Mouse (Mus musculus): Measurements from ENCODE around the gene Hint1. TPM values are rescaled to one million over a fixed set of nuclear protein-coding genes. Genes with fewer than 3 reads are reported as not detected.

Gene Hint1
- polyA plus RNA-seq, 1 experiment from 2014 or later, result 526 TPM

- H3K27ac ChIP-seq (replicated peaks), result no peak overlapping the region
- H3K27me3 ChIP-seq, result no peaks in the 10 kb centered on the region
- H3K4me3 ChIP-seq (replicated peaks), result no peak overlapping the region
- no peaks in the 10 kb centered on the region for H3K36me3 ChIP-seq
- H3K4me1 ChIP-seq, result peaks cover 11% of the 10 kb centered on the region
- no peak overlapping the region for H3K9ac ChIP-seq
- no peak for ATAC-seq (ENCODE audit: insufficient number of reproducible peaks, low FRiP score, low TSS enrichment, low read depth)
- WGBS, result 72% methylated on average over 4 of the region's 4 CpGs
- no peak overlapping the region for H3K4me2 ChIP-seq (replicated peaks)
- no peaks in the 10 kb centered on the region for H3K9me3 ChIP-seq (replicated peaks)
These were observed 33.5 kb downstream of the Hint1 start for GRCm38 (mm10) chr11:54899657-54900056.

GRCm38 (mm10) chr11:54902333-54903323 lies 36.4 kb downstream of the Hint1 start, which contains the start of gene Gpx3:
Gene Gpx3, plus strand, starts transcription at chr11:54902453.
- 14% methylated on average over 45 of the region's 45 CpGs for WGBS
- ATAC-seq (ENCODE audit: insufficient number of reproducible peaks, low FRiP score, low TSS enrichment, low read depth), result peak; percentile 75; the same call in 1 of the 2 replicates
- peak within 1 kb of the TSS; percentile 50 for H3K4me3 ChIP-seq (replicated peaks)
- peaks cover 11% of the 10 kb centered on the region for H3K4me1 ChIP-seq
- H3K4me2 ChIP-seq (replicated peaks), result peak within 1 kb of the TSS; percentile 94
- H3K9ac ChIP-seq, result peak within 1 kb of the TSS; percentile 47
- no peak within 1 kb of the TSS for H3K27ac ChIP-seq (replicated peaks)
- no peaks in the 10 kb centered on the region for H3K9me3 ChIP-seq (replicated peaks)
- no peaks in the 10 kb centered on the region for H3K36me3 ChIP-seq
- no peaks in the 10 kb centered on the region for H3K27me3 ChIP-seq

DNA sequence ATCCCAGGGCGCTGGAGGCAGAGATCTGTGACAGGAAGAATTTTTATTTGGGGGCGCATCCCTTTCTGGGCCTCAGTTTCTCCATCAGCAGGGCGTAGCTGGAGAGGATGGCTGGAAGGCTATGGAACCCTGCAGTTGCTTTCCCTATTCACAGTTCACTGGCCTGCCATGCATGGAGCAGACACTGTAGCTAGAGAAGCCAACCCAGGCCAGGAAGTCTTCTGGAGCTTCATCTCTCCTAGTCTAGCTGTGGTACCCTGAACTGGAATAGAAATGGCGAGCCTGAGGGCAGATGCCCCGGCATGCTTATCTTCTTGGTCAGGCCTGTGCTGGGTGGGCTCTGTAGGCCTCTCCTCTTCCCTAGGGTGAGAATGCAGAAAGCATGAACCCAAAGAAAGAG lies 37.2 kb downstream of the Hint1 start:
- Histone ChIP-seq H3K4me2 (replicated peaks) (peak overlapping the region; percentile 94), H3K36me3 (no peaks in the 10 kb centered on the region), H3K9ac (no peak overlapping the region), H3K9me3 (replicated peaks) (no peaks in the 10 kb centered on the region), H3K27me3 (no peaks in the 10 kb centered on the region), H3K27ac (replicated peaks) (no peak overlapping the region), H3K4me3 (replicated peaks) (peak overlapping the region; percentile 50), H3K4me1 (peaks cover 11% of the 10 kb centered on the region)
- ATAC-seq (ENCODE audit: insufficient number of reproducible peaks, low FRiP score, low TSS enrichment, low read depth), result no peak
- 70% methylated on average over 5 of the region's 5 CpGs for WGBS

- Histone ChIP-seq H3K4me3 (replicated peaks) (no peak overlapping the region), H3K9me3 (replicated peaks) (no peaks in the 10 kb centered on the region), H3K27ac (replicated peaks) (no peak overlapping the region), H3K4me1 (peaks cover 11% of the 10 kb centered on the region), H3K27me3 (no peaks in the 10 kb centered on the region), H3K36me3 (peaks cover 2% of the 10 kb centered on the region; the same call in 1 of the 2 replicates), H3K4me2 (replicated peaks) (no peak overlapping the region), H3K9ac (no peak overlapping the region)
- no peak for ATAC-seq (ENCODE audit: insufficient number of reproducible peaks, low FRiP score, low TSS enrichment, low read depth)
- WGBS, result 56% methylated on average over 4 of the region's 4 CpGs
These were observed 37.9 kb downstream of the Hint1 start for GRCm38 (mm10) chr11:54903940-54904706.

- no peak overlapping the region for H3K4me2 ChIP-seq (replicated peaks)
- H3K9ac ChIP-seq, result no peak overlapping the region
- H3K27ac ChIP-seq (replicated peaks), result no peak overlapping the region
- H3K4me1 ChIP-seq, result peaks cover 11% of the 10 kb centered on the region
- WGBS, result 87% methylated on average over 3 of the region's 3 CpGs
- H3K4me3 ChIP-seq (replicated peaks), result no peak overlapping the region
- H3K36me3 ChIP-seq, result peaks cover 8% of the 10 kb centered on the region
- ATAC-seq (ENCODE audit: insufficient number of reproducible peaks, low FRiP score, low TSS enrichment, low read depth), result no peak
- H3K27me3 ChIP-seq, result no peaks in the 10 kb centered on the region
- no peaks in the 10 kb centered on the region for H3K9me3 ChIP-seq (replicated peaks)
These were observed 38.9 kb downstream of the Hint1 start for GRCm38 (mm10) chr11:54905086-54905485.

- no peak overlapping the region for H3K27ac ChIP-seq (replicated peaks)
- H3K4me1 ChIP-seq, result peaks cover 11% of the 10 kb centered on the region
- no peak for ATAC-seq (ENCODE audit: insufficient number of reproducible peaks, low FRiP score, low TSS enrichment, low read depth)
- no peak overlapping the region for H3K4me3 ChIP-seq (replicated peaks)
- 57% methylated on average over 4 of the region's 4 CpGs for WGBS
- no peaks in the 10 kb centered on the region for H3K9me3 ChIP-seq (replicated peaks)
- peaks cover 16% of the 10 kb centered on the region for H3K36me3 ChIP-seq
- no peak overlapping the region for H3K9ac ChIP-seq
- no peak overlapping the region for H3K4me2 ChIP-seq (replicated peaks)
- no peaks in the 10 kb centered on the region for H3K27me3 ChIP-seq
These were observed 39.7 kb downstream of the Hint1 start for GRCm38 (mm10) chr11:54905931-54906330.

GRCm38 (mm10) chr11:54906466-54906865 lies 40.3 kb downstream of the Hint1 start:
- H3K4me1 ChIP-seq, result peaks cover 11% of the 10 kb centered on the region
- H3K9ac ChIP-seq, result no peak overlapping the region
- H3K9me3 ChIP-seq (replicated peaks), result no peaks in the 10 kb centered on the region
- H3K4me2 ChIP-seq (replicated peaks), result no peak overlapping the region
- no peak overlapping the region for H3K27ac ChIP-seq (replicated peaks)
- no peaks in the 10 kb centered on the region for H3K27me3 ChIP-seq
- no peak overlapping the region for H3K4me3 ChIP-seq (replicated peaks)
- peaks cover 21% of the 10 kb centered on the region for H3K36me3 ChIP-seq
- WGBS, result 83% methylated on average over 4 of the region's 4 CpGs
- ATAC-seq (ENCODE audit: insufficient number of reproducible peaks, low FRiP score, low TSS enrichment, low read depth), result no peak

DNA sequence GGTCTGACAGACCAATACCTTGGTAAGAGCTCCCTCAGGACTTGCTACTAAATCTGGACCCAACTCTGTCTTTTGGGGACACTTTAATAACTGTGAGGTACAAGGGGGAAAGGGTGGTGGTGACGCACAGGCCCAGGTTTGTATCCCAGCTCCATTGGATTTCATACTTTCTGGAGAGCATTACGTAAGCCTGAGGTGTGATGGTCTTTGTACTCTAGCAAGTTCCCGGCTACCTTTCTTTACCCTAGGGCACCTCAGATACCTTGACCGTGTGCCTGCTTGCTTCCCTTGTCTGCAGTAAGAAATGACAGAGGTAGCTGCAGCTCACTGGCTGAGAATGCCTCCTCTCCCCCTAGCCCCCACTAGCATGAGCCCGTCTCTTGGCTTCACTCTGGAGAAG lies 41.1 kb downstream of the Hint1 start:
- Histone ChIP-seq H3K27ac (replicated peaks) (no peak overlapping the region), H3K9ac (no peak overlapping the region), H3K4me1 (peaks cover 11% of the 10 kb centered on the region), H3K27me3 (no peaks in the 10 kb centered on the region), H3K4me2 (replicated peaks) (no peak overlapping the region), H3K36me3 (peaks cover 28% of the 10 kb centered on the region), H3K4me3 (replicated peaks) (no peak overlapping the region), H3K9me3 (replicated peaks) (no peaks in the 10 kb centered on the region)
- 82% methylated on average over 5 of the region's 5 CpGs for whole genome bisulfite sequencing
- no peak for ATAC-seq (ENCODE audit: insufficient number of reproducible peaks, low FRiP score, low TSS enrichment, low read depth)

- H3K27ac ChIP-seq (replicated peaks), result no peak overlapping the region
- no peak overlapping the region for H3K4me2 ChIP-seq (replicated peaks)
- no peaks in the 10 kb centered on the region for H3K27me3 ChIP-seq
- WGBS, result 92% methylated on average over 11 of the region's 11 CpGs
- peaks cover 42% of the 10 kb centered on the region for H3K36me3 ChIP-seq
- H3K4me3 ChIP-seq (replicated peaks), result no peak overlapping the region
- no peaks in the 10 kb centered on the region for H3K4me1 ChIP-seq
- H3K9ac ChIP-seq, result no peak overlapping the region
- no peaks in the 10 kb centered on the region for H3K9me3 ChIP-seq (replicated peaks)
- no peak for ATAC-seq (ENCODE audit: insufficient number of reproducible peaks, low FRiP score, low TSS enrichment, low read depth)
These were observed 43.1 kb downstream of the Hint1 start for GRCm38 (mm10) chr11:54909273-54909672.

- no peak overlapping the region for H3K4me2 ChIP-seq (replicated peaks)
- no peak overlapping the region for H3K4me3 ChIP-seq (replicated peaks)
- no peaks in the 10 kb centered on the region for H3K27me3 ChIP-seq
- no peak for ATAC-seq (ENCODE audit: insufficient number of reproducible peaks, low FRiP score, low TSS enrichment, low read depth)
- no peaks in the 10 kb centered on the region for H3K9me3 ChIP-seq (replicated peaks)
- no peaks in the 10 kb centered on the region for H3K4me1 ChIP-seq
- peaks cover 51% of the 10 kb centered on the region for H3K36me3 ChIP-seq
- no peak overlapping the region for H3K9ac ChIP-seq
- no peak overlapping the region for H3K27ac ChIP-seq (replicated peaks)
- WGBS, result 90% methylated on average over 12 of the region's 12 CpGs
These were observed 44.0 kb downstream of the Hint1 start for GRCm38 (mm10) chr11:54910081-54910665.

GRCm38 (mm10) chr11:54911201-54911600 lies 45.0 kb downstream of the Hint1 start:
- WGBS, result 94% methylated on average over 3 of the region's 3 CpGs
- no peak overlapping the region for H3K4me2 ChIP-seq (replicated peaks)
- H3K27ac ChIP-seq (replicated peaks), result no peak overlapping the region
- no peaks in the 10 kb centered on the region for H3K27me3 ChIP-seq
- H3K36me3 ChIP-seq, result peaks cover 57% of the 10 kb centered on the region
- ATAC-seq (ENCODE audit: insufficient number of reproducible peaks, low FRiP score, low TSS enrichment, low read depth), result no peak
- no peaks in the 10 kb centered on the region for H3K9me3 ChIP-seq (replicated peaks)
- H3K4me3 ChIP-seq (replicated peaks), result no peak overlapping the region
- no peaks in the 10 kb centered on the region for H3K4me1 ChIP-seq
- H3K9ac ChIP-seq, result no peak overlapping the region

All from embryonic facial prominence, embryonic 15.5 days (tissue).